25 mouse cellular contexts compared by ENCODE assay signal in genomic region chr4:142234828-142235227, GRCm38 (mm10). TPM values are rescaled to one million over a fixed set of nuclear protein-coding genes. Genes with fewer than 3 reads are reported as not detected.
A peak's percentile ranks its signal among the peaks of the same experiment; 100 is the strongest.
DNase-seq lines count a peak whose midpoint lies in the region; ATAC-seq and TF ChIP-seq lines count a peak whose summit lies in the region.
"Had no signal": no experiment of that assay in that cellular context is flagged by ENCODE, and none has a peak within 500 bp of the region (broad histone marks: within the 10 kb centered on the region; RNA-seq: fewer than 3 reads in every experiment).

No protein-coding gene starts in this region.

- H3K36me3 ChIP-seq in kidney, adult 2 months (ENCODE audit: control insufficient read depth, insufficient read depth, low read length): no peaks in the 10 kb centered on the region
- no peaks in the 10 kb centered on the region for H3K36me3 ChIP-seq in kidney, embryonic 15.5 days
- H3K36me3 ChIP-seq: hindbrain, embryonic 10.5 days; limb, embryonic 10.5 days; limb, embryonic 15.5 days; liver, embryonic 13.5 days; midbrain, embryonic 13.5 days had no signal

- no peak for TF ChIP-seq CTCF in kidney, adult 2 months (conservative IDR thresholded peaks at IDR 0.05; ENCODE audit: insufficient read depth, insufficient read length, low read depth, low read length)

- peaks cover 69% of the 10 kb centered on the region for H3K4me1 ChIP-seq in kidney, adult 2 months (ENCODE audit: control insufficient read depth, insufficient read depth, low read length)
- peaks cover 81% of the 10 kb centered on the region for H3K4me1 ChIP-seq in kidney, embryonic 15.5 days

- H3K9ac ChIP-seq in kidney, embryonic 15.5 days: no peak overlapping the region
- H3K9ac ChIP-seq: forebrain, embryonic 13.5 days; limb, embryonic 15.5 days; liver, embryonic 13.5 days; midbrain, embryonic 13.5 days had no signal

- DNase-seq in kidney, adult 2 months: peak; percentile 63
- peak; percentile 63 for DNase-seq in testis, postnatal 14 days (ENCODE audit: low spot score)
- no peak for DNase-seq in testis, postnatal 10 days (ENCODE audit: low spot score)
- peak; percentile 83 for DNase-seq in ZHBTc4 (ENCODE audit: low read depth, low spot score)
- DNase-seq in spleen, postnatal 4 days (ENCODE audit: low spot score in 2 of 2): no peak
- no peak for DNase-seq in adrenal gland, postnatal 14 days
- DNase-seq: cerebellum, adult 2 months; cerebellum, postnatal 14 days; gastrocnemius, postnatal 14 days; heart, postnatal 14 days; layer of hippocampus, postnatal 36 days; liver, embryonic 13.5 days; thymus, adult 18-20 months; thymus, postnatal 36 days had no signal

- H3K9me3 ChIP-seq in kidney, embryonic 15.5 days (replicated peaks): no peaks in the 10 kb centered on the region
- H3K9me3 ChIP-seq: forebrain, embryonic 13.5 days; hindbrain, embryonic 10.5 days; limb, embryonic 10.5 days; limb, embryonic 15.5 days; liver, embryonic 13.5 days; midbrain, embryonic 13.5 days had no signal

- peak overlapping the region; percentile 56 for H3K27ac ChIP-seq in kidney, adult 2 months (ENCODE audit: insufficient read depth, low read depth, low read length)
- H3K27ac ChIP-seq in kidney, embryonic 15.5 days: no peak overlapping the region
- H3K27ac ChIP-seq: forebrain, embryonic 13.5 days; hindbrain, embryonic 10.5 days; limb, embryonic 10.5 days; limb, embryonic 15.5 days; liver, embryonic 13.5 days; macrophage; midbrain, embryonic 13.5 days had no signal

- ATAC-seq in kidney, embryonic 15.5 days (replicated peaks; ENCODE audit: low FRiP score): no peak
- ATAC-seq: CD4-positive, CD25-positive, alpha-beta regulatory T cell, adult 4 months; forebrain, embryonic 13.5 days; hindbrain, embryonic 16.5 days; midbrain, embryonic 13.5 days; Patski had no signal

- no peak overlapping the region for H3K4me3 ChIP-seq in kidney, adult 2 months (ENCODE audit: insufficient read depth, low read depth, low read length)
- no peak overlapping the region for H3K4me3 ChIP-seq in kidney, embryonic 15.5 days (replicated peaks)
- H3K4me3 ChIP-seq: forebrain, embryonic 13.5 days; hindbrain, embryonic 10.5 days; limb, embryonic 10.5 days; limb, embryonic 15.5 days; liver, embryonic 13.5 days; midbrain, embryonic 13.5 days had no signal

- H3K27me3 ChIP-seq in kidney, adult 2 months (replicated peaks; ENCODE audit: control insufficient read depth, insufficient read depth, low read length): no peaks in the 10 kb centered on the region
- no peaks in the 10 kb centered on the region for H3K27me3 ChIP-seq in kidney, embryonic 15.5 days
- H3K27me3 ChIP-seq: limb, embryonic 15.5 days; Patski had no signal

- WGBS in kidney, adult 2 months: 46% methylated on average over 9 of the region's 9 CpGs
- WGBS in kidney, embryonic 15.5 days: 80% methylated on average over 9 of the region's 9 CpGs

- TF ChIP-seq POLR2A in kidney, adult 2 months (IDR thresholded peaks at IDR 0.05; ENCODE audit: low read depth, low read length): no peak

- no peak overlapping the region for H3K4me2 ChIP-seq in kidney, embryonic 15.5 days
- H3K4me2 ChIP-seq: forebrain, embryonic 13.5 days; limb, embryonic 15.5 days; liver, embryonic 13.5 days; midbrain, embryonic 13.5 days had no signal

RNA-seq across cellular contexts. Expression of gene Kazn, which starts 4.4 kb away (rescaled TPM):
- 76.1 and 80.8 TPM in 2 replicates for polyA plus RNA-seq in kidney, adult 2 months (2012; rRNA removed)
- polyA plus RNA-seq in kidney, embryonic 15.5 days (2015; fragmentation: Nextera tagmentation; extraction: Ambion mirVana): 15.9 and 16.4 TPM in 2 replicates
- total RNA-seq in adrenal gland, postnatal 14 days (2021): 18.2 and 23.8 TPM in 2 replicates
- total RNA-seq: MEL had no signal
- polyA plus RNA-seq: CD4-positive, CD25-positive, alpha-beta regulatory T cell, adult 4 months; macrophage had no signal

Comparison
In these comparisons a context has a peak if more than half of its experiments do, and no peak if none do; other contexts are left out.
1. DNase-seq: peak in kidney, adult 2 months (single experiment), testis, postnatal 14 days (single experiment) and ZHBTc4 (single experiment); none in testis, postnatal 10 days (single experiment), spleen, postnatal 4 days (0 of 2) and adrenal gland, postnatal 14 days (single experiment).